Mouse (Mus musculus) B cell, adult 2 months (primary cell): ENCODE measurements around the gene Zfp92.
"Not testable (repeated sequence)": the region's sequence is repeated elsewhere in the genome, so short reads cannot be mapped to it uniquely, and the experiment has no call there.

ENCODE experiments used
- DNase-seq, 2 experiments: peaks; one replicate each; pipeline ENCODE4 v3.0.0; 2022

Gene Zfp92

GRCm38 (mm10) chrX:73410880-73411517 is at the start of gene Zfp92:
Gene Zfp92, plus strand, starts transcription at chrX:73411096.
- no peak for DNase-seq

- DNase-seq: no peak
Measured at GRCm38 (mm10) chrX:73363291-73363690, 47.6 kb upstream of the Zfp92 start.

GRCm38 (mm10) chrX:73384419-73384818 is 26.5 kb upstream of the Zfp92 start:
- DNase-seq: no peak

- no peak for DNase-seq
Measured at GRCm38 (mm10) chrX:73384924-73385323, 26.0 kb upstream of the Zfp92 start.

DNA sequence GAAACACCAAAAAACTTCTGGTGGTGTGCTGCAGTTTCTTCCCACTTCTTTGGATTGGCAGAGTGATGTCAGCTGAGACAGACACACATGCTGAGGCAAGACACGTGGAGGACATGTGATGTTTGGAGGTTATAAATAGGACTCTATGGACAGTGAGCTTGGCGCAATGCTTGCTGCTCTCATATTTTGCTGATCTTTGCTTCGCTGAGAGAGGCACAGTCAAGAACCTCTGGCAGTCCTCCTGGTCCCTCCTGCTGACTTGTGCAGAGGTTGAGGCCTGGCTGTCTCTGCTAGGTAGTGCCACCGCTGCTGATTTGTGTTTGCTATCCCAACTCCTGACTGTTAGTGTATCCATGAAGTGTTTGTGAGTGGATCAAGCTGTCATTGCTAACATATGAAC is 19.4 kb upstream of the Zfp92 start:
- DNase-seq: no peak

GRCm38 (mm10) chrX:73396446-73396845 is 14.4 kb upstream of the Zfp92 start:
- no peak for DNase-seq

- DNase-seq: not testable (repeated sequence)
Measured at GRCm38 (mm10) chrX:73398636-73399035, 12.3 kb upstream of the Zfp92 start, which contains the start of gene Gm18336. Gene Gm18336, minus strand, starts transcription at chrX:73398736.

- no peak for DNase-seq
Measured at GRCm38 (mm10) chrX:73400951-73401350, 9.9 kb upstream of the Zfp92 start.

DNA sequence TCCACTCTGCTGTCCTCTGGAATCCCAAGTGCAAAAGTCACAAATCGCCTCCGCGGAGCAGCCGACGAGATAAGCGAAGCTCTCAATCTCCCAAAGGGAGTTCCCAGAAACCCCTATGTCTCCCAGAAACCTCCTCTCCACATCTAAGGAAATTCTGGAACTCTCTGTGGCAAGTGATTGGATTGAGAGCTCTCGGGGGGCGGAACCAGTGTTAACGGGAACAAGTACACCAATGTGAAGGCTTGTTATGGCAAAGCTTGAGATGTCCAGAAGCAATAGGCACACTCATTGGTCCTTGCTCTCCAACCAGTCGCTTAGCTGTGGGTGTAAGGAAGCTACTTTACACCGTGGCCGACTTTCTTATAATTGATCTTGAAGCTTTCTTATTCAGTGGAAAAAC is 9.3 kb upstream of the Zfp92 start:
- DNase-seq: no peak

DNA sequence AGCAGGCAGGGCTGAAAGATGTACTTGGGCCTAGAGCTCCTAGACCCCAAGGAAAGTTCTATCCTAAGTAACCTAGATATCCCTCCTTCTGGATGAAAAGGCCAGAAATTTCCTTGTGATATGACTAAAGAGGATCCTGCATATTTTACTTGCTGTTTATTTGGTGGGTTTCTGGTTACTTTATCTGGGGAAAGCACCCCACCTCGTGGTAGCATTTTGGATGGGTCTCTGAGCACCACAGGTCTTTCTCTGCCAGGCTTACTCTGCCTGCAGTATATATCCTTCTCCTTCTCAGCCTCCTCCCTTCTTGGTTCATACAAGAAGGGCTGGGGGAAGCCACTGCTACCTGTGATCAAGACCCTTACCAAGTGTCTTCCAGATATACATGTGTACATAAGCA is 1.9 kb downstream of the Zfp92 start:
- no peak for DNase-seq

- no peak for DNase-seq
Measured at GRCm38 (mm10) chrX:73430036-73430435, 19.1 kb downstream of the Zfp92 start.

DNA sequence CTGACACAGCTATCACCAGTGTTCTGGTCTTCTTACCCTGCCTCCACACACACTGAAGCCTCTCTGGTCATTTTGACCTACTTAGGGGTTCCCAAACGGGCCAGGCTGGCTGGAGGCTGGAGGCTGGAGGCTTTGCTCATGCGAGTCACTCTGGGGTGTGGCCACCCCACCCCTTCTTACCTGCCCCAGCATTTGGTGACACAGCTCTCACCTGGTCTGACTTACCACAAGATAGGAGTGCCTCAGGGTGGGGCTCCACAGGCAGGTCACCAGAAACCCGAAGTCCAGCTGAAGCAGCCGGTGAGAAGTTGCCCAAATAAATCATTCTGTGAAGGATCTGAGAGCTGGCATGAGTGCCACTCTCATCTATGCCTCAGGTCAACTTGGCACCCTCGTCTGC is 22.0 kb downstream of the Zfp92 start:
- no peak for DNase-seq

DNA sequence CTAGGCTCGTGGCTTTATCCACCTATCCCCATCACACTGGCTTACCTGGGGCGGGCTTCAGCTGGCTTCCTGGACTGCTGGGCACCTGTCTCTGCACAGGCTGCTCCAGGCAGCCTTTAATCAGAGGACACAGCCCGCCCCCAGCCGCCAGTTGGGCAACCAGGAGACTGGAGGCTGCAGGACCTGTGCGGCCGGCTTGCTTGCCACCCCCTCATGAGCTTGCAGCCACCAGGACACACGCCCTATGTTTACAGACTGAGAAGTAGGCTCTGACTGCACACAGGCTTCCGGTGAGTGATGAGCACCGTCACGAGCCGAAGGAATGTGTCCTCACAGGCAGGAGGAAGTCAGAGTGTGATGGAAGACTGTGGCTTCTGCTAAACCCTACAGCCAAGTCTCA is 24.4 kb downstream of the Zfp92 start, which contains the start of gene Trex2:
Trex2 (minus strand) TSS at position 93 of the 400 bp plus-strand sequence.
- no peak for DNase-seq

DNA sequence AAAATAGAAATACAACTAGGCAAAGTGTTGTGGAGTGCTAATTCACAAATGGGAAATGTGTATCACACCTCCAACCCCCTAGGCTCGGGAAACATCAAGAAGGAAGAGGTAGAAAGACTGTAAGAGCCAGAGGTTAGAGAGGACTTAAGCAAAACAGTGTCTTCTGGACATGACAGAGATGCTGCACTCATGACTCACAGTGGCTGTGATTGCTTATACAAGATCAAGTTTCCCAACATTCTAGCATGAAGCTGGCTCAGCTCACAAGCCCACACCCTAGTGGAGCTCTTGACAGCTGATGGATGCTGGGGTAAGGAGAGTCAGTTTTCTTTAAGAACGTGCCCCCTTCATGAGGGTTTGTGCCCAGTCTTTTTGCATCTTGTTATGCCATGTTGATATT is 30.5 kb downstream of the Zfp92 start:
- DNase-seq: no peak

DNA sequence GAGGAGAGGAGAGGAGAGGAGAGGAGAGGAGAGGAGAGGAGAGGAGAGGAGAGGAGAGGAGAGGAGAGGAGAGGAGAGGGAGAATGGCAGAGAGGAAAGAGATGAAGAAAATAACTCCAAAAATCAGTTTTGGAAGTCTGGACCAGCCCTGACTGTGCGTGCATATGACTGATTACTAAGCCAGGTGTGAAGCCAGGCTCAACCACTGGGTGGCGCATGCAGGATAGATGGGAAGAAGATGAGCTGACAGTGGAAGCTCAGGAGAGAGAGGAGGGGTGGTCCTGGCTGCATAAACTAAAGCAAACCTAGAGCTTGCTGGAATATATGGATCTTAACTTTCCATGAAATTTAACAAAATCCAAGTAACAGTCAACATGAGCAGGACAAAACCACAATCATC is 41.1 kb downstream of the Zfp92 start:
- DNase-seq: peak; percentile 69

DNA sequence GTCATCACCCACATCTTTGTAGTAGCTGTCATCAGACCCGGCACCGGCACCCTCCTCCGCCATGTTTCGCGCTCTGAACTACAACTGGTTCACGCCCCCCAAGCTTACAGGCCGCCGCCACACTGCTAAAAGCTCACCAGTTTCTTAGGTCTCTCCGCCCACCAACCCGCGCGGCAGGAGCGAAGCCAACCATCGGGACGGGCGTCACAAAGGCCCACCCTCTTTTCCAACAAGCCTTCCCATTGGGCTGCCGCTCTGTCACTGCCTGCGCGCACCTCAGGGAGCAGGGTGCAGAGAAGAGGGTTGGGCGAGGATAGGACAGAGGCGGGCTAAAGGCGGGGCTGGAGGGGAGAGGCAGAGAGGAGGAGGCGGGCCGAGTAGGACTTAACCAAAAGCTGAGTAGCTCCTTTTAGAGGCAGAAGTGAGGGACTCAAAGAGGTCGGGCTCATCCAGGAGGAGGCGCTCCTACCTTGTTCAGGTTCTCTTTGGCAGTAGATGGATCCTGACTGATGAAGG is 48.0 kb downstream of the Zfp92 start, which contains the start of gene Haus7:
Haus7 (minus strand) TSS at position 168 of the 516 bp plus-strand sequence.
- DNase-seq: peak; percentile 86 to 91

DNA sequence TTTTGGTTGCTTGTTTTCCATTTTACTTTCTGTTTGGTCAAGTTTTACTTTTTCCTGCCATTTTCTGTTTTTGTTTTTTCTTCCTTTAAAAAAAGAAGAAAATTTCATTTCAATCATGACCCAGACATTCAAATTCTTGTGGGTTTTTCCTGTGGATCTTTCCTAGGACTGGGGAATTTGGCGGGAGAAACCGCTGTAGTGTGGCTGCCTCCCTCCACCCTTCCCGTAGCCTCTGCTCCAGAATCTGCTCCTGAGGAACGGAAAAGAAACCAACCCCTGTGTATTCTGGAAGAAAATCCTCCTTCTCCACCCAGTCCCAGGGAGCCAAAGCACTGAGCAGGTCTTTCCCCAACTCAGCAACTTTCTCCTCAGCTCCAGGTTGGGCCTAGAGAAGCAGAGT is 49.9 kb downstream of the Zfp92 start:
- DNase-seq: no peak

- DNase-seq: no peak
Measured at GRCm38 (mm10) chrX:73465483-73466186, 54.7 kb downstream of the Zfp92 start.

DNA sequence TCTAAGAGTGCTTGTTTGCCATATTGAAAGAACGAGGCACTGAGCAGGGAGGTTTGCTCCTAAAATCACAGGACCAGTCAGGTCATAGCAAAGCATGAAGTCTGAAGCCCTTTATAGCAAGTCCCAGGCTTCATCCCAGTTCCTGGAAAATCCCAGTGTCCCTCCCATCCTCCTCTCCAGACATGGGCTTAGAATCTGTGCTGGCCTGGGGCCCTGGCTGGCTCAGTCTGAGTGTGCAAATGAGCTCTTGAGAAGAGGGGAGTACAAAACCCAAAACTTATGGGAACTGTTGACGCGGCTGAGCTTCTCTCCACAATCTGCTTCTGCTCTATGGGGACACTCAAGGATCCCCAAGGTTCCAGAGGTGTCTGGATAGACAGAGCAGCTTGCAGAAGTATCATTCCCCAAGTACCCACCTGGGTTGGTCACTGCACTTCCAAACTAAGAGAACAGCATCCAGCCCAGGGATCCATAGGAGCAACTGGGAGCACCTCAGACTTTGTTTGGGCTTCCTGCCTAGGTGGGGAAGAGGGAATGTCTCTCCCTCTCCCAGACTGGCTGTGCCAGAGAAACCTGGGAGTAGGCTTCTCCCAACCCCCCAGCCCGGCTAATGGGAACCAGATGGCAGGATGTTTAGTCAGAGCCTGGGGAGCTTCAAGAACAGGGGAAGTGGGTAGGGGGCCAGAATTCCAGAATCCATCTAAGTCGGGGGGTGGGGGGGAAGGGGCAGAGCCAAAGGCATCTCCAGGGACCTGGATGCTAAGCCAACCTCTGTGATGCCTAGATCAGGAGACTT is 56.7 kb downstream of the Zfp92 start:
- DNase-seq: no peak

DNA sequence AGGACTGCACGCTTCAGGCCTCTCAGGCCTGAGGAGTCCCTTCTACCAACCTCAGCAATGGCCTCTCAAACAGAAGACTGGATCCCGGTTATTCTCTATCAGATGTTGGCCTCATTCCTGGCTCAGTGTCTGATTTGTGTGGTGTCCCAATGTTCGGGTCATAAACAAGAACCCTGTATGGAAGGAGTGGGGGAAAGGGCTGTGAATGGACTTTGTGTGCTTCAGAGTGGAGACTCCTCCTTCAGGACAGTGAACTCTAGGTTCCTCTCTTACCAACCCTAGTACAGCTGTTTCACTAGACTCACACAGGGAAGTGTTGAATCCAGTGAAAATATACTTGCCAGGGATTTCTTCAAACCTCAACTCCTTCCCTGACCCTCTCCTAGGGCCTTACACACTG is 57.4 kb downstream of the Zfp92 start:
- no peak for DNase-seq

- DNase-seq: no peak
Measured at GRCm38 (mm10) chrX:73468752-73469151, 57.9 kb downstream of the Zfp92 start.

DNA sequence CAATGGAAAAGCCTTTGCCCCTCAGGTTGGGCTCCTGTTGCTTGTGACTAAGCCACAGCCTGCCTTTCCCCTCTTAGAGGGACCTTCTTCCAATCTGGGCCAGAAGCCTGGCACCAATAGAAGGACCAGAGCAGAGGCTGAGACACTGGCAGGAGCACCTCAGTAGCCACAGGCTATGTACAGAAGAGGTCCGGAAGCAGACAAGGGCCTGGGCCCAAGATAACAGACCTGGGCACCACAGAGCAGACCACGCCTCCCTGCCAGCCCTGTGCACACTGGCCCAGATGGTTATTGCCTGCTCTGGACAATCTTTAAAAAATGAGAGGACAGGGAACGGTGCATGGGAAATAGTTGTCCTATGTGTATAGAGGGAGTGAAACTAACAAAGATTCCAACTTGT is 60.9 kb downstream of the Zfp92 start:
- no peak for DNase-seq
